Mouse (Mus musculus) spleen, adult 2 months (tissue): ENCODE results near the gene 5430402E10Rik. TPM values are rescaled to one million over a fixed set of nuclear protein-coding genes. Genes with fewer than 3 reads are reported as not detected.
"Not testable (repeated sequence)": the region's sequence is repeated elsewhere in the genome, so short reads cannot be mapped to it uniquely, and the experiment has no call there.

Experiments
- DNase-seq, 2 experiments: peaks; one replicate each; pipeline versions ENCODE4 v3.0.0 to v3.0.0-alpha.2; 2012 to 2021; ENCODE audit warnings: low spot score in 2 of 2, low read depth in 1 of 2
- H3K27ac ChIP-seq: fragments of 200-500 bp; 2 replicates; pipeline ENCODE4 v1.5.1; 2012; ENCODE audit warnings: low read length, inconsistent platforms; ENCODE audit not compliant: insufficient read depth
- H3K27me3 ChIP-seq: fragments of 200-500 bp; 2 replicates; pipeline ENCODE4 v1.6.1; 2012; ENCODE audit warnings: mild to moderate bottlenecking, moderate library complexity, low read length, inconsistent platforms; ENCODE audit not compliant: control insufficient read depth, insufficient read depth
- H3K36me3 ChIP-seq: fragments of 200-500 bp; 2 replicates; pipeline ENCODE4 v1.6.1; 2012; ENCODE audit warnings: mild to moderate bottlenecking, low read length, inconsistent platforms; ENCODE audit not compliant: control insufficient read depth, insufficient read depth
- H3K4me1 ChIP-seq: fragments of 200-500 bp; 2 replicates; pipeline ENCODE4 v1.6.1; 2011; ENCODE audit warnings: inconsistent platforms; ENCODE audit not compliant: control insufficient read depth, insufficient read depth, insufficient read length
- H3K4me3 ChIP-seq: fragments of 200-500 bp; 2 replicates; pipeline ENCODE4 v1.5.1; 2011; ENCODE audit warnings: mild to moderate bottlenecking, inconsistent platforms; ENCODE audit not compliant: insufficient read depth, insufficient read length; ENCODE audit errors: extremely low read depth
- WGBS: fragments of 180-500 bp; shearing (Covaris S2); methylation state at CpG from one replicate; pipeline ENCODE4 v1.1.7; 2018; 5-methylcytosine and 5-hydroxymethylcytosine counted together
- polyA plus RNA-seq: library from polyadenylated mRNA; depleted of rRNA; stranded (reverse); fragments of >200 nt; gene quantifications from 2 replicates; pipeline ENCODE4 v1.2.3, GENCODE M21; 2012; rRNA removed

Gene 5430402E10Rik
- not detected in 2 replicates for polyA plus RNA-seq

DNA sequence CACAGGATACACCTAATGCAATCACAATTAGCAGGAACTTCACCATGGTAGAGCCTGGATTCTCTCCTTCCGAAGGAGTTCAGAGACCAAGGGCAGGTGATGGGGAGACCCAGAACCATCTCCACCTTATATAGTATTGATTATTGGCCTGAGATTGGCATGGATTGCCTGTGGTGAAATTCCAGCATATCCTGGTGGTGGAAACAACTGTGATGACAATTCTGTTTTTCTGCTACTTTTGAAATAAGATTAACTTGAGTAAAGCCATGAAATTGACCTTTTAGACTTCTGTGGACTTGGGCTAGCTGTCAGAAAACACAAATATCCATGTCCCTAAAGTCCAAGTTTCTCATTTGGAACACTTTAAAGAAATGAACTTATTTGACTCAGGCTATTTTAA, at the start of gene 5430402E10Rik:
Gene 5430402E10Rik (minus strand): TSS at position 101 of the 400 bp plus-strand sequence.
- not testable (repeated sequence) for H3K36me3 ChIP-seq, DNase-seq, H3K27ac ChIP-seq, H3K4me3 ChIP-seq, H3K4me1 ChIP-seq, H3K27me3 ChIP-seq
- WGBS: 91% methylated on average over 1 of the region's 1 CpGs

DNA sequence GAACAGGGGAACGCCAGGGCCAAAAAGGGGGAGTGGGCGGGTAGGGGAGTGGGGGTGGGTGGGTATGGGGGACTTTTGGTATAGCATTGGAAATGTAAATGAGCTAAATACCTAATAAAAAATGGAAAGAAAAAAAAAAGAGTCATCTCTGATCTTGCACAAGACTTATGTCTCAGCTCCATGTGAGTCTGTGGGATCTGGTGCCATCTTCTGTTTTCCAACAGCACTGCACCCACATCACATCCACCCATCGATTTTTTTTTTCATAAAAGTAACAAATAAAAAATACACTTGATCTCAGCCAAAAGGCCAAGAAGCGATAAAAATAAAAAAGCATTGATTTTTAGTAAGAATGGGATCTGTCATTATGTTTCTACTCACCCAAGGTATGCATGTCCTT, 44.8 kb downstream of the 5430402E10Rik start:
- H3K4me1 ChIP-seq, H3K36me3 ChIP-seq, H3K4me3 ChIP-seq, H3K27me3 ChIP-seq, DNase-seq, H3K27ac ChIP-seq: not testable (repeated sequence)
- 40% methylated on average over 2 of the region's 4 CpGs for WGBS

Other genes starting within 250 kb of the 5430402E10Rik start
- 7.0 and 10.7 TPM in 2 replicates for gene Prkx, start 128.8 kb downstream of the 5430402E10Rik start, polyA plus RNA-seq
- gene Pbsn, start 71.4 kb downstream of the 5430402E10Rik start, polyA plus RNA-seq: not detected in 2 replicates
- gene Gm14744, start 60.3 kb downstream of the 5430402E10Rik start, polyA plus RNA-seq: not detected in 2 replicates
- not detected in 2 replicates for gene Obp1a, start 166.3 kb upstream of the 5430402E10Rik start, polyA plus RNA-seq
- not detected in 2 replicates for gene Gm5938, start 200.4 kb upstream of the 5430402E10Rik start, polyA plus RNA-seq